Mouse (Mus musculus) lung, postnatal 36 days (tissue): ENCODE measurements around the gene Nacc1.
A peak's percentile ranks its signal among the peaks of the same experiment; 100 is the strongest.

Experiments used
- DNase-seq: peaks from one replicate; pipeline ENCODE4 v3.0.0; 2022; ENCODE audit warnings: mixed read lengths

Gene Nacc1

GRCm38 (mm10) chr8:84713381-84713780 is 25.7 kb upstream of the Nacc1 start:
- DNase-seq, result no peak

DNA sequence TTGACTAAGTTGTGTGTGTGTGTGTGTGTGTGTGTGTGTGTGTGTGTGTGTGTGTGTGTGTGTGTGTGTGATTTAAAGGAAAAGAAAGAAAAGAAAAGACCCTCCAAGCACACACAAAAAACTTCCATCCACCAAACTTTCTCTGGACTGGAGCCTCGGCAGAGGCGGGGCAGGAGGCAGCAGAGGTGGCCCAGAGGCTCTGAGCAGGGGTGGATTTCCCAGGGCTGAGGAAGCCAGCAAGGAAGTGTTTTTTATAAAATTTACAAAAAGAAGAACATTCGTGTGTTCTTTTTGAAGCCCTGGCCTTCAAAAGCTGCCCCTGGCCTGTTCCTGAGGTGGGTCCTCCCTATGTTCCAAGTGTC is 25.1 kb upstream of the Nacc1 start:
- peak; percentile 50 for DNase-seq

DNA sequence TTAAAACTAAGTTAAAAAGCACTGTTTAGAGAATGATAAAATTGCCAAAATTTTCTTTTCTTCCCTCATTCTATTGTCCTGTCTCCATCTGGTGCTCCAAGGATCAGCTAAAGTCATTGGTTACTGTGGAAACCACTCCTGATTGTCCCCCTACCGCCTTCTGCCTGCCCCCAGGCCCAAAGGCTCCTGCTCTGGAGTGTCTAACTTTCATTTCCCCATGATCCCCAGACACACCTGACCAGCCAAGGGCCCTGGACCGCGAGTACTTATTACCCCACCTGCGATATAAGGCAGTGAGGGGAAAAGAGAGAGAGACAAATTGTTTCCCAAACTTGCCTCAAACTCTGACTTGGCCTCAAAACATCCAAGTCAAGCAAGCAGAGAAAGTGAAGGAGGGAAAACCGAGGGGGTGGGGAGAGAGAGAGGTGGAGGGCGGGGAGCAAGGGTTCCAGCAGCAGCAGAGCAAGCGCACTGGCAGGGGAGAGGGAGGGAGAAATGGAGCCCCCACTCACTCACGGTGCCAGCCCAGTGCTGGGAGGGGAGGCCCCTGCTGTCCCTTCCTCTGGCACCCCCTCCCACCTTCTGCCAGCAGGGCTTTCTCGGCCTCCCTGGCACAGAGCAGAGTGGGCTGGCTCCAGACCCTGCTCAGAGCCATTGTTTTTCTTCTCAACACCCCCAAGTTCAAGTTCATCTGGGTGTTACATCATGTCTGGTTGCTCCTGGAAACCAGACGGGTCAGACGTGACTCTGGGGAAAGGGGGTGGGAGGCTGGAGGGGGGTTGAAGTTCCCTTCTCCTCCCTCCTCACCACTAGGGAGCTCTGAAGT is 24.5 kb upstream of the Nacc1 start:
- DNase-seq, result peak; percentile 75

- DNase-seq, result peak; percentile 61
Measured at GRCm38 (mm10) chr8:84711312-84711711, 23.6 kb upstream of the Nacc1 start.

GRCm38 (mm10) chr8:84709931-84710330 is 22.3 kb upstream of the Nacc1 start:
- no peak for DNase-seq

- DNase-seq, result peak; percentile 93
Measured at GRCm38 (mm10) chr8:84708774-84709475, 21.3 kb upstream of the Nacc1 start.

DNA sequence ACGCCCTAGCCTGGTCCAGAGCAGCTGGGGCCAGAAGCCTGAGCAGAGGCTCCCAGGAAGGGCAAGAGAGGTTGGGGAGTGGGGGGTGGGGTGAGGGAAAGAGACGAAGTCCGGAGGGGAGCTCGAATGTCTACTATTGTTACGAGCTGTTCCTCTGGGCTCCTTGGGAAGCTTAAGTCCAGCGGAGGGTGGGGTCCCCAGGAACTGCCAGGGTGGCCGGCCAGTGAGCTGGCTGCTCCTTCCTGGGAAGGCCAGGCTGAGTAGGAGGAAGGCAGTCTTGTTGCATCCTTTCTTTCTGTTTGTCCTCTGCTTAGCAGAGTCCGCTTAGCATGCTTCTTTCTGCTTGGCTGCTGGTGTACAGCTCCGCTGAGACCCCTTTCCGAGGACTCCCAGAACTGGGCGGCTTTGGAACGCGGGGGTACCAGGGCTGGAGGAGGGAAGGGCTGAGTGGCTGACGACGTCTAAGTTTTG is 20.4 kb upstream of the Nacc1 start:
- DNase-seq, result peak; percentile 72

DNA sequence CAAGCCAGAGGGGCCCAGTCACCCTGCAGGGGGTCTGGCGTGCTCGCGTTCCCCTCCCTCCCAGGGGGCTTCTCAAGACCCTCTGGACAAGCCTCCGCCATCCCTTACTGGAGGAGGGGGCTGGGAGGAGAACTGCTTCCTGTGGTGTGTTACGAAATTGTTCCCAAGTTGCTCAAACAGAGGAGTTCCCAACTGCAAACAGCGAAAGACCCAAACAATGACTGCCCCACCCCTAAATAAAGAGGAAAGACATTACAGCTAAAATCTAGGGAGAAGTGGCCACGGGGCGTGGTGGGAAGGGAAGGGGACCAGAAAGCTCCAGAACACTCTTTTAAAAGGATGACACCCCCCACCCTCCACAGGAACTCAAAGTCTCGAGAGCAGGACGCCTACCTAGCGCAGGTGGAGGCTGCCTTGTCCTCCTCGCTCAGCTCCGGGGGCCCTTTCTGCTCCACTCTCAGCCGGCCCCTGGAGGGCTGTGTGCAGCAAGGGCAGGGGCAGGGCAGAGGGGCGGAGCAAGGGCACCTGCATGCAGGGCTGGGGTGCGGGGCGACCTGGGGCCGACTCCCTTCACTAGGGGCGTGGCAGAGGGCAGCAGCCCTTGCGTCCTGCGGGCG is 19.7 kb upstream of the Nacc1 start:
- peak; percentile 88 for DNase-seq

DNA sequence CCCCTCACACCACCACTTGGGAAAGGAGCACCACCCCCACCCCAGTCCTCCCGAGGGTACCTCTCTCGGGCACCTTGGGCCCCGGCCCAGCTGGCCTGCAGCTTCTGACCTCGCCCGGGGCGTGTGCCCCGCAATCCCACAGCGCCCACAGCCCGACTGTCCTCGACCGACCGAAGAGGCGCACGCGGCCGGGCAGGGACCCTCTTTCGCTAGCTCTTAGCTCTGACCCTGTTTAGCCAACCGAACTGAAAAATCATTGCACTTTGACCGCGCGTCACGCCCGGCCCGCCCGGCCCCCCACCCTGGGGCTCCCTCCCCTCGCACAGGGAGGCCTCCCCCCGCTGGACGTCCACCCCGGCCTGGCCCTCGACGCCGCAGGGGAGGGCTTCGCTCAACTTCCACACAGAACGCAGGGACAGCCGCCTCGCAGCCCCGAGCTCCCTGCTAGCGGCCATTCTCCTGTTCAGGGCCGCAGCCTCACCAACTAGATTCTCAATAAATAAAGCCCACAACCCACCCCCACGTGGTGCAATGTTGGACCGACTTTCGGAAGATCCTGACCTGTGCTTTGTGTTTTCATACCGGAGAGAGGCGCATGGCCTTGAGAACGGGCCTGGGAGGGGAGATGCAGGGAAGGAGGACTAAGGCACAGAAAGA is 19.1 kb upstream of the Nacc1 start:
- peak; percentile 64 for DNase-seq

DNA sequence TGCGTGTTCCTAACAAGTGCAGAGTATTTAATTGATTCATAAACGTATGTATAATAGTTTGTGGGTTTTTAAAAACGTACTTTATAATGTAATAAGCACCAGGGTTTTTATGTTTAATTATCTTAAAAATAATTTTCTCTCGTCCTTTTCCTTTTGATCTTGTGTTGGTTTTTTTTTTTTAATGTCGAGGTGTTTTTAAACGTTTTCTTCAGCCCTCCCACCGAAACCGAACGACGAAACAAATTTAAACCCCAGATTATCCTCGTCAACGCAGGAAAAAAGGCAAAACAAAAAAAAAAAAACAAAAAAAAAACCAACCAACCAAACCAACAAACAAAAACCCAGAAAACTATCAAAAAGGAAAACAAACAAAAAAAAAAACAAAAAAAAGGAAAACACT is 18.3 kb upstream of the Nacc1 start:
- DNase-seq, result no peak

GRCm38 (mm10) chr8:84704867-84705831 is 17.5 kb upstream of the Nacc1 start:
- DNase-seq, result peak; percentile 62

- DNase-seq, result peak; percentile 90
Measured at GRCm38 (mm10) chr8:84704356-84704755, 16.7 kb upstream of the Nacc1 start.

DNA sequence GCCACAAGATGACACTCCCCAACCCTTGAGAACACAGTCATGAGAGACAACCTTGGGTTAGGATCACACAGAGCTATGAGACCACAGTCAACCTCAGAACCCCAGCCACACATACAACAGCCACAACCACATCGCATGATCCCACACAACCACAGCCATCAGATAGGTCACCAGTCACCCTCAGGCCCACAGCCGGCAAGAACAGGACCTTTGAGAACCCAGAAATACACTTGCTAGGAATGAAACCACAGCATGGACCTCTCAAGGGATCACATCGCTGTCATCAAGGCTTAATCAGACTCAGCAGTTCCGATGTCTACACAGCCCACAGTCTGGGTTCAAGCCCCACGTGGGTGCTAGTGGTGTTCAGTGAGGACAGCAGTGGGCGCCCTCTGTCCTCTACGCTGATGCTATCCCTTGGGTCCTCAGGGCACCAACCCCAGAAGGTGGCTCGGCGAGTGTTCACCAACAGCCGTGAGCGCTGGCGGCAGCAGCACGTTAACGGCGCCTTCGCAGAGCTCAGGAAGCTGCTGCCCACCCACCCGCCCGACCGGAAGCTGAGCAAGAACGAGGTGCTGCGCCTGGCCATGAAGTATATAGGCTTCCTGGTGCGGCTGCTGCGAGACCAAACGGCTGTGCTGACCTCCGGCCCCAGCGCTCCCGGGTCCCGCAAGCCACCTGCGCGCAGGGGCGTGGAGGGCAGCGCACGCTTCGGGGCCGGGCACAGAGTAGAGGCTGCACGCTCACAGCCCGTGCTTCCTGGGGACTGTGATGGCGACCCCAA is 16.0 kb upstream of the Nacc1 start:
- peak; percentile 32 for DNase-seq

- DNase-seq, result no peak
Measured at GRCm38 (mm10) chr8:84702963-84703465, 15.4 kb upstream of the Nacc1 start.

DNA sequence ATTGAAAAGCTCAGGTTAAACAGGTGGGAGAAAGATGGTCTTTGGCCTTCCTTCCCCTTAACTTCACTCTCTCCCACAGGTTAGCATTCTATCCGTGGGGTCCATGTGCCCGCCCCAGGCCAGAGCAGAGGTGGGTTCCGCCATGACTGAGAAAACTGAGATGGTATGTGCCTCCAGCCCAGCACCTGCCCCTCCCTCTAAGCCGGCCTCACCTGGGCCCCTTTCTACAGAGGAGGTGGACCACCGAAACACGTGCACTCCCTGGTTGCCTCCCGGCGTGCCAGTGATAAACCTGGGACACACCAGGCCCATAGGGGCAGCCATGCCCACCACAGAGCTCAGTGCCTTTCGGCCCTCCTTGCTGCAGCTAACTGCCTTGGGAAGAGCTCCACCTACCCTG is 14.9 kb upstream of the Nacc1 start:
- no peak for DNase-seq

DNA sequence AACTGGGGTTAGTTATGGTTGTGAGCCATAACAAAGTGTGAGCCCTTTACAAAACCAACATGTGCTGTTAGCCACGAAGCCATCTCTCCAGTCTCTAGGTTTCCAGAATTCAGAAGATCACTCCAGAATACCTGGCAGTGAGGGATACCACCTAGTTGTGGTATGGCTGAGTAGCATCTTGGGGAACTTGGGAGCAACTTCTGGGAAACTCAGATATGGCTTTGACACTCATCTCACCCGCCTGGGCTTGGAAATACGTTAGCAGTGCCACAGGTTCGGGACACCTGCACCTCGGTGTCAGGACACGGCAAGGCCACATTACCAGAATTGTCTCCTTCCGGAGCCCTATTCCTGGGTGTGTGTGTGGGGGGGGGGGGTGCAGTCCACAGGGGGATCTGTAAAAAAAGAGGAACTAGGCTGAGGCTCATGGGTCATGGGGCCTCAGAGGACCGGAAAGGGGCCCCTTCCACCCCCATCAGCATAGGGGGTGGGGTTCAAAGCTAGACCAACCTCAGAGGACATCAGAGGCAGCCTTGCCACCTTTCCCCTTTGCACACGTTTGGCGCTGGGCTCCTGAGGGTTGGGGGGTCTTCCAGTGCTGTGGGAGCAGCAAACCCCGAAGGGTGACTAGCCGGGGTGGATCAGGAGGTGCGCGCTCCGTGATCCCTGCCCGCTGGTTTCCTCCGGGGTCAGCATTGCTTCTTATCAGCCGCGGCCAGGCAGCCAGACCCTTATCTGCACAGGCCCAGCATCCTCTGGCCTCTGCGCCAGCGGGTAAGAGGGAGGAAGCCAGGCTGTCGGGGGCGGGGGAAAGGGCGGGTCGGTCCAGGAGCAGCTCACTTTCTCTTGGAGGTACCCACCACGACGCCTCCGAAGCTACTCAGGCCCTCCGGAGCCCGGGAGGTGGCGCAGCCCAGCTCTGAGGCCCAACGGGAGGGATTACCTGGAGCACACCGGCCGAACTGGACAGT is 13.6 kb upstream of the Nacc1 start, which contains the start of gene Lyl1:
Gene Lyl1 (plus strand): TSS at position 517 of the 971 bp plus-strand sequence.
- DNase-seq, result peak; percentile 89

- DNase-seq, result no peak
Measured at GRCm38 (mm10) chr8:84700526-84700925, 12.9 kb upstream of the Nacc1 start.

GRCm38 (mm10) chr8:84699861-84700322 is 12.2 kb upstream of the Nacc1 start:
- peak; percentile 80 for DNase-seq

DNA sequence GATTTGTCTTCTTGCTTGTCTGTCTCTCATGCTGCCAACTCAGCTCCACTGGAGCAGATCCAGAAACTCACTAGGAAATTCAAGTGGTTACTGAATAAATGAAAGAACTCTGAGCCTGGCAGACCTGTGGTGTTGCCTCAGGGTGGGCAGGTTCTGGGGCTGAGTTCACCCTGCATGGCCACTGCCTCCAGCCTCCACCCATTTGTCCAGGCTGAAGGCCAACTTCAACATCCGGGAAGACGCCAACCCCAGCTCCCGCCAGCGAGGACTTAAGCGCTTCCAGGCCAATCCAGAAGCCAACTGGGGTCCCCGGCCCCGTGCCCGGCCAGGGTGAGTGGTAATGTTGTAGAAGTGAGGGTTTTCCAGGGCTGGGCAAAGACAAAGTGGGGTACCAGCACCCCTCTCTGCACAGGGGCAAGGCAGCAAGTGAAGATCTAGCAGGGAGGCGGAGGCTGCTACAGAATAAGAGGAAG is 11.3 kb upstream of the Nacc1 start:
- DNase-seq, result peak; percentile 91
